Mouse (Mus musculus) urinary bladder, postnatal 0 days (tissue): ENCODE measurements around the gene Fstl1. TPM values are rescaled to one million over a fixed set of nuclear protein-coding genes. Genes with fewer than 3 reads are reported as not detected.

ENCODE experiments used
- polyA plus RNA-seq: library from polyadenylated mRNA; unstranded; fragments of >200 nt; fragmentation: Nextera tagmentation; extraction: Ambion mirVana; gene quantifications from 2 replicates; pipeline ENCODE4 v1.2.1, GENCODE M21; 2015

Gene Fstl1
- polyA plus RNA-seq = 499 and 632 TPM in 2 replicates

DNA sequence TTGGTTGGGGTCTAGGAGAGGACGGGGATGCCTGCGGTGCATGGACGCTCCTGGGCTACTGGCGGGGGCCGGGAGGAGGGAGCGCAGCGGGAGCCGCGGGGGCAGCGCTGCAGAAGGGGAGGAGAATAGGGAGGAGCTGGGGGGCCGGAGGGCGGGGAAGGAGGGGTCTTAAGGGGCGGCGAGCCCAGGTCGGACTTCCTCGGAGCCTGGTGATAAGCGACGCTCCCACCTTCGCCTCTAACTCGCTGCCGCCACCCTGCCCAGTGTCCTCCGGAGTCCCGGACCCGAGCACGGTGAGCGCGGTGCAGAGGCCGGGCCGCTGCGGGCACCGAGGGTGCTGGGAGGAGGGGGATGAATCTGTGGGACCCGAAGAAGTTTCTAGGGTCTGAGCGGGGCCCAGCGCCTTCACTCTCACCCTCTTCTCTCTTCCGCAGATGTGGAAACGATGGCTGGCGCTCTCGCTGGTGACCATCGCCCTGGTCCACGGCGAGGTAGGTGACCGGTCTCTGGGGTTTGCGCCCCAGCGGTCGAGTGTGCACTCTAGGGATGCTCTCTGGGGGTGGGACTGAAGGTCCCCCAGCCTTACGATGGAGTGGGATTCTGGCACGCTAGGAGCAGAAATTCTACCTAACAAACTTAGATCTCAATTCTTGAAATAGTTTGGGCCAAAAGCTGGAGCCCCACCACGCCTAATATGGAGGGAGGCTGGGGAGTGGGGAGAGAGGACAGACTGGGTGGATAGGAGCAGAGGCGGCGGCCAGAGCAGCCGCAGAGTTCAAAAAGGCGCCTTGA lies at the start of gene Fstl1:
Gene Fstl1, plus strand, starts transcription at position 14 of the 792 bp plus-strand sequence.

GRCm38 (mm10) chr16:37861029-37861428 lies 84.4 kb downstream of the Fstl1 start, which contains the start of gene Gm36028:
TSS of gene Gm36028 (minus strand) at chr16:37861146.

GRCm38 (mm10) chr16:37867791-37868505 lies 91.3 kb downstream of the Fstl1 start, which contains the start of gene Lrrc58:
TSS of gene Lrrc58 (plus strand) at chr16:37868389.

Other genes with a start within 250 kb of the Fstl1 start
- gene Gtf2e1, start 237.1 kb upstream of the Fstl1 start, polyA plus RNA-seq = 9.7 and 12.1 TPM in 2 replicates
- 11.1 and 11.7 TPM in 2 replicates for gene Rabl3, start 237.0 kb upstream of the Fstl1 start, polyA plus RNA-seq
- gene Hgd, start 196.7 kb upstream of the Fstl1 start, polyA plus RNA-seq = 0.21 and 0.60 TPM in 2 replicates
- 76.5 and 94.2 TPM in 2 replicates for gene Ndufb4, start 122.4 kb upstream of the Fstl1 start, polyA plus RNA-seq
- not detected in 2 replicates for gene Gm36028, start 84.3 kb downstream of the Fstl1 start, polyA plus RNA-seq
- gene Lrrc58, start 91.5 kb downstream of the Fstl1 start, polyA plus RNA-seq = 26.7 and 34.7 TPM in 2 replicates
- 0.12 TPM in 2 replicates for gene Gpr156, start 139.6 kb downstream of the Fstl1 start, polyA plus RNA-seq